Mouse (Mus musculus) C2C12 (cell line): ENCODE data around the gene Gm20503. TPM values are rescaled to one million over a fixed set of nuclear protein-coding genes. Genes with fewer than 3 reads are reported as not detected.

ENCODE experiments used
- H3K27me3 ChIP-seq: one replicate; pipeline ENCODE4 v1.6.1; 2011; ENCODE audit not compliant: control insufficient read depth, insufficient read depth, insufficient read length
- H3K36me3 ChIP-seq: one replicate; pipeline ENCODE4 v1.6.1; 2011; ENCODE audit not compliant: control insufficient read depth, insufficient read depth
- H3K4me3 ChIP-seq: one replicate; pipeline ENCODE4 v1.5.1; 2011; ENCODE audit warnings: mild to moderate bottlenecking, control low read depth; ENCODE audit not compliant: poor library complexity, insufficient read depth, severe bottlenecking
- H3K79me2 ChIP-seq: one replicate; pipeline ENCODE4 v1.6.1; 2011; ENCODE audit not compliant: control insufficient read depth, insufficient read depth
- H3K79me3 ChIP-seq: one replicate; pipeline ENCODE4 v1.6.1; 2011; ENCODE audit warnings: low read depth, control low read depth
- H3ac ChIP-seq: one replicate; pipeline ENCODE3; 2011; ENCODE audit warnings: low read depth; ENCODE audit not compliant: control insufficient read depth, insufficient read length
- CEBPB ChIP-seq: IDR thresholded peaks from one replicate; pipeline ENCODE4 v1.6.1; 2011; ENCODE audit warnings: low read depth, mild to moderate bottlenecking, control low read depth, moderate library complexity
- CTCF ChIP-seq: IDR thresholded peaks from one replicate; pipeline ENCODE4 v1.5.1; 2011; ENCODE audit not compliant: control insufficient read depth, insufficient read depth, insufficient read length
- FOSL1 ChIP-seq: IDR thresholded peaks from one replicate; pipeline ENCODE4 v1.8.0; 2011; ENCODE audit warnings: mild to moderate bottlenecking, low read length; ENCODE audit not compliant: poor library complexity, insufficient read depth, severe bottlenecking
- MAX ChIP-seq: IDR thresholded peaks from one replicate; pipeline ENCODE4 v1.6.1; 2011; ENCODE audit warnings: mild to moderate bottlenecking, control low read depth
- MYOD1 ChIP-seq: IDR thresholded peaks from one replicate; pipeline ENCODE4 v1.6.1; 2011; ENCODE audit warnings: low read depth; ENCODE audit not compliant: control insufficient read depth, insufficient read length
- MYOG ChIP-seq: IDR thresholded peaks from one replicate; pipeline ENCODE4 v1.6.1; 2011; ENCODE audit not compliant: control insufficient read depth, insufficient read length; ENCODE audit errors: extremely low read depth
- USF1 ChIP-seq: IDR thresholded peaks from one replicate; pipeline ENCODE4 v1.6.1; 2011; ENCODE audit warnings: low read depth, mild to moderate bottlenecking, control low read depth, moderate library complexity
- polyA plus RNA-seq: library from polyadenylated mRNA; unstranded; fragments of >200 nt; fragmentation: generic; extraction: Trizol; gene quantifications from one replicate; pipeline ENCODE4 v1.2.1, GENCODE M21; 2012; ENCODE audit warnings: missing spikeins

Gm20503 gene
- polyA plus RNA-seq, 1 experiment, result not detected

GRCm38 (mm10) chr4:58990609-58991434 lies 12.2 kb upstream of the Gm20503 start:
- Histone ChIP-seq H3K79me3 (no peaks in the 10 kb centered on the region), H3K27me3 (no peaks in the 10 kb centered on the region), H3K36me3 (no peaks in the 10 kb centered on the region), H3ac (no peak overlapping the region), H3K4me3 (no peak overlapping the region), H3K79me2 (no peaks in the 10 kb centered on the region)
- TF ChIP-seq CTCF (no peak), MYOD1 (no peak), USF1 (no peak), MAX (no peak), FOSL1 (no peak), CEBPB (no peak), MYOG (no peak)

- H3ac ChIP-seq, result no peak overlapping the region
- H3K79me2 ChIP-seq, result no peaks in the 10 kb centered on the region
- H3K79me3 ChIP-seq, result no peaks in the 10 kb centered on the region
- H3K27me3 ChIP-seq, result no peaks in the 10 kb centered on the region
- no peak overlapping the region for H3K4me3 ChIP-seq
- H3K36me3 ChIP-seq, result no peaks in the 10 kb centered on the region
- TF ChIP-seq FOSL1, result no peak
- TF ChIP-seq CTCF, result no peak
- TF ChIP-seq MAX, result no peak
- TF ChIP-seq MYOD1, result no peak
- TF ChIP-seq CEBPB, result no peak
- no peak for TF ChIP-seq USF1
- no peak for TF ChIP-seq MYOG
These were observed 10.8 kb upstream of the Gm20503 start for GRCm38 (mm10) chr4:58992195-58992594.

- Histone ChIP-seq H3K36me3 (no peaks in the 10 kb centered on the region), H3K79me2 (no peaks in the 10 kb centered on the region), H3K79me3 (no peaks in the 10 kb centered on the region), H3ac (no peak within 1 kb of the TSS), H3K27me3 (no peaks in the 10 kb centered on the region), H3K4me3 (no peak within 1 kb of the TSS)
- TF ChIP-seq MAX (no peak), USF1 (no peak), FOSL1 (no peak), MYOD1 (no peak), CEBPB (no peak), CTCF (no peak), MYOG (no peak)
These were observed 8.2 kb upstream of the Gm20503 start, which contains the start of gene Dnajc25 for GRCm38 (mm10) chr4:58994762-58995161. Gene Dnajc25, plus strand, starts transcription at chr4:58995062.

DNA sequence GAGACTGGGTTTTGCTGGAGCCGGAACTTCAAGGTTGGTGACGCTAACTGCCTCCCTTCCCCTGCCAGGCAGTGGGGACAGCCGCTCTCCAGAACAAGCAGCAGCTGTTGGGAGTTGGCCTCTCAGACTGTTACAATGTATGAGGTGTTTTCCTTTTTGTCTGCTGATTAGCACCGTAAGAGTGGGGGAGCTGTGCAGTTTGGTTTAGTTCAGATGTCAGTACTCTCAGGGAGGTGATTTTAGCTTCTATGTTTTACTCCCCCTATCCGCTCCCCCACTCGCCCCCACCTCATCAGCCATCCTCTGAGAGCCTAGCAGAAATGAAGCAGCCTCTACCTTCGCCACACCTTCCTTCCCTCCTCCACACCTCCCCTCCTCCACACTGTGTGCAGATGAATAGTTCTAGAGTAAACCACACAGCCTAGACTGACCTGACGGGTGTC lies 7.7 kb upstream of the Gm20503 start:
- Histone ChIP-seq H3K79me3 (no peaks in the 10 kb centered on the region), H3K79me2 (no peaks in the 10 kb centered on the region), H3K4me3 (no peak overlapping the region), H3ac (no peak overlapping the region), H3K27me3 (no peaks in the 10 kb centered on the region), H3K36me3 (no peaks in the 10 kb centered on the region)
- TF ChIP-seq USF1 (no peak), MYOG (no peak), MAX (no peak), FOSL1 (no peak), MYOD1 (no peak), CTCF (no peak), CEBPB (no peak)

DNA sequence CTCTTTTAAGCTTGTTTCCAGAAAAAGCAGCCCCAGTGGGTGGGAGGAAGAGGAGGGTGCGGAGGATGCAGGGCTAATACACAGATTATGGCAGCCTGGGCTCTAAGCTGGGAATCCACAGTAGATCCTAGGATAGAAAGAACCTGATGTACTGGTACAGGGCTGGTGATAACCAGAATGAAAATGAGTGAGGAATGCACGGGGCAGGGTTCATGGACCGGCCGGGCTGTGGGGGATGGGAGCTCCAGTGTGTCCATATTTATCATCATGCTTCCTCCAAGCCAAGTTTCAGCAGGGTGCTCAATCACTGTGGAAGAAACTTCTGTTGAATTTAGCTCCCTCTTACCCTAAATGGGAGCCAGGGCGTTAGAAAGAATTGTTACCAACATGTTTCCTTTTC lies 5.9 kb upstream of the Gm20503 start:
- TF ChIP-seq FOSL1, result no peak
- TF ChIP-seq MYOG, result no peak
- no peak for TF ChIP-seq USF1
- TF ChIP-seq CTCF, result no peak

More for the DNA sequence above, 5.9 kb upstream of the Gm20503 start:
- H3K4me3 ChIP-seq, result no peak overlapping the region
- H3ac ChIP-seq, result no peak overlapping the region
- no peaks in the 10 kb centered on the region for H3K36me3 ChIP-seq
- H3K79me2 ChIP-seq, result no peaks in the 10 kb centered on the region
- no peaks in the 10 kb centered on the region for H3K79me3 ChIP-seq
- no peaks in the 10 kb centered on the region for H3K27me3 ChIP-seq
